Mouse (Mus musculus): ENCODE results near the gene Rcan1.

The Rcan1 gene

GRCm38 (mm10) chr16:92397745-92398573, 72.7 kb downstream of the Rcan1 start:
- DNase-seq = no peak

DNA sequence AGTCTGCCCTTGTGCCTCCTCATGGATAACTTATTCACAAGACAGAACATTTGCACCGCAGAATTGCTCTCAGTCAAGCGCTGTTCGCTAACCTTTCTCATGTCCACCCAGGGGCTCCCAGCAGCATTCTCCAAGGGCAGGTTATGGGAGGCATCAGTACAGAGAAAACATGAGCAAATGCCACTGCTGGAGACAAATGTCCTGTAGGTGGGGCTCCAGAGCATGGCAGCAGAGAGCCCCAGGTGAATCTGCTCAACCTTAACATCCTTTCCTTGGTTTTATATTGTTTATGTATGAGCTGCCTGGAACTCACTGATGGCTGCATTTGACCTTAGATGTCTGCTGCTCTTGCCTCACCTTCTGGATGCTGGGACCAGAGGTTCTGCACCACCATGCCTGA, 76.9 kb downstream of the Rcan1 start:
- no peak for DNase-seq

- DNase-seq = no peak
Observed at GRCm38 (mm10) chr16:92387692-92388091, 83.0 kb downstream of the Rcan1 start.

DNA sequence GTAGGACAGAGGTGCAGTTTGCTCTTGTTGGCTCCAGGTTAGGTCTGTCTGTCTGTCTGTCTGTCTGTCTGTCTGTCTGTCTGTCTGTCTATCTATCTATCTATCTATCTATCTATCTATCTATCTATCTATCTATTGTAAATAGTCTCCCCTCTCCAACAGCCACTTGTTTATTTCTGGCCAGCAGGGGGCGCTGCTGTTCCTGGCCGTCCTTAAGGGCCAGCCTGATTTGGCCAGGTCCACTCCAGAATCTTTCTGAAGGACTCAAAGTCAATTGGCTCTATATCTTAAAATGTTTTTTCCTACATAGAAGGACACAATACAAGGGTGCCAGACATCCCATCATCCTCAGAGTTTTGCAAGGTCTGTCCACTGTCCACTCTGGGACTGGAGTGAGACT, 85.6 kb downstream of the Rcan1 start:
- peak; percentile 36 for DNase-seq

GRCm38 (mm10) chr16:92383412-92383811, 87.3 kb downstream of the Rcan1 start:
- DNase-seq = no peak

DNA sequence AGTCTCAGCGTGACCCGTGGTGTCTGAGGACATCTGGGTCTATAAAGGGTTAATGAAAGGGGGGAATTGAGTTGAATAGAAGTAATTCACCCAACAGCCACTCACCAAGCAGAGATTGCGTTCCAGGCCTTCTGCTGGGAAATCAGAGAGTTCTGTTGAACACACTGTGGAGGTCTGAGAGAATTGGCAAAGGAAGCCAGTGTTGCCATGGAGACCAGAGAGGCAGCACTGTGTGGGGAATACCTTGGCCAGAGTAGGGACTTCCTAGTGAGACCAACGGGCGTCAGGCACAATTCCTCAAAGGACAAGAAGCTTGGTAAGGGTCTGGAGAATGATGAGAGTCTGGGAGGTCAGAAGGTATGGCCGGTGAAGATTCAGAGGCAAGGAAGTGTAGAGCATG, 88.2 kb downstream of the Rcan1 start:
- DNase-seq = no peak

- no peak for DNase-seq
Observed at GRCm38 (mm10) chr16:92381092-92381491, 89.6 kb downstream of the Rcan1 start.

- DNase-seq = no peak
Observed at GRCm38 (mm10) chr16:92376976-92377375, 93.7 kb downstream of the Rcan1 start.

DNA sequence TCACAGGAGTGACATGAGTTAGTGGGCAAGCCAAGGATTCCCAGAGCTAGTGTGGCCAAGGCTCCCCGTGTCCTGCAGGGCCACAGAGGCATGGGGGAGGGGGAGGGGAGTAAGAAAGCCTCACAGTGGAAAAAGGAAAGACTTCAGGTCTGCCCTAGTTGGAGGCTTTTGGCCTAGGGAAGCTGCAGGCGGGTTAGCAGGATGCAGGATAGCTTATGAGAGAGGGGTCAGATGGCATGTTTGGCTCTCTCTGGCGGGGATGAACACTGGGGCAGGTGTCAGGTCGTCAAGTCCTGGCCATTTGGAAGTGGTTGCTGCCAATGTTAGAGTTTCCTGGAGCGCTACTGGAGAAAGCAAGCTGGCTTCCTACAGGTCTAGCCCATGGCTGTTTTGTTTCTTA, 99.0 kb downstream of the Rcan1 start:
- DNase-seq = no peak

GRCm38 (mm10) chr16:92369260-92369659, 101.4 kb downstream of the Rcan1 start:
- no peak for DNase-seq

DNA sequence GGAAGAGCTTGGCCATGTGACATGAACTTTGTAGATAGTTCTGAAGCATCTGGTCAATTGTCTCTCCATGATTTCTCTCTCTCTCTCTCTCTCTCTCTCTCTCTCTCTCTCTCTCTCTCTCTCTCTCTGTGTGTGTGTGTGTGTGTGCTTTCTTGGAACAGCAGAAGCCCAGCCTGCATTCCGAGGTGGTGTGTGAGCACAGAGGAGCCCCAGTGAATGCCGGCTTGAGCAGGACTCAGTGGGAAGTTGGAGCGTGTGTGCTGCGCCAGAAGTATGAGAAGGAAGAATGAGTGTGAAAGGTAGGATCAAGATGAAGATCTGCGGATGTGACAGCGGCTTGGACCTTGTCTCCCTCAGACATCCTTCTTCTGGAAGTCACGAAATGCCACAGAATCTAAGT, 105.2 kb downstream of the Rcan1 start:
- no peak for DNase-seq

GRCm38 (mm10) chr16:92360711-92361110, 110.0 kb downstream of the Rcan1 start:
- DNase-seq = no peak

- DNase-seq = no peak
Observed at GRCm38 (mm10) chr16:92359229-92359628, 111.4 kb downstream of the Rcan1 start, which contains the start of gene Kcne1. TSS of gene Kcne1 (minus strand) at chr16:92359468.

- no peak for DNase-seq
Observed at GRCm38 (mm10) chr16:92358734-92359133, 111.9 kb downstream of the Rcan1 start.

DNA sequence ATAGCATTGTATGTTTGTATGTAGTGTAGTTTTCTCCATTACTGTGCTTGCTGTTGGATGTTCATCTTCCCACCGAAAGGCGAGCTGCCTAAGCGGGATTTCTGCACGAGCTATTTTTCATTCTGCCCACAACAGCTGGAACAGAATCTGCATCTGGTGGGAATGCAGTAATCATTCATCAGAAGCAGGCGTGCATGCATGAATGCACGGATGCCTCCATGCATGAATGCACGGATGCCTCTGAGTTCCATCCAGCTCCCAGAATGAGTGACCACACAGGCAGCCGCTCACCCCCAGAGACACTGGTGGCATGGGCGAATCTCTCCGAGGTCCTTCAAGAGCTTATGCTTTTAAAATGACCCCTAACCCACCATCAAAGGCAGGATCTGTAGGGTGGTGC, 113.1 kb downstream of the Rcan1 start:
- DNase-seq = no peak

DNA sequence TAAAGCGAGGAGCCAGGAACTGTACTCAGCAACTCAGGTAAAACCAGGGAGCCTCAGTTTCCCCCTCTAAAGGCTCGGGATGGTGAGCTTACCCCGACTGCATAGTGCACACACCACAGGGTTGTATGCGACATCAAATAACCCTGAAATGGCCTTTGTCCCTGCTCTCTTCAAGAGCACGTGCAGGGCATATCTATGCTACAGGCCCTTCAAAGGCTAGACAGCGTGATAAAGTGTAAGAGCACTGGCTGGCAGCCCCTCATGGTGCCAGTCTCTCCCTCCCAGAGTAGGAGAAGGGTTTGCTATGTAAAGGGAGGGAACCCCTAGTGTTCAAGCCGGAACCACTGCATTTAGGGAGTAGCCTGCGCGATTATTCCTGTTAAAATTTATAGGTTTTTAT, 113.6 kb downstream of the Rcan1 start:
- DNase-seq = no peak

DNA sequence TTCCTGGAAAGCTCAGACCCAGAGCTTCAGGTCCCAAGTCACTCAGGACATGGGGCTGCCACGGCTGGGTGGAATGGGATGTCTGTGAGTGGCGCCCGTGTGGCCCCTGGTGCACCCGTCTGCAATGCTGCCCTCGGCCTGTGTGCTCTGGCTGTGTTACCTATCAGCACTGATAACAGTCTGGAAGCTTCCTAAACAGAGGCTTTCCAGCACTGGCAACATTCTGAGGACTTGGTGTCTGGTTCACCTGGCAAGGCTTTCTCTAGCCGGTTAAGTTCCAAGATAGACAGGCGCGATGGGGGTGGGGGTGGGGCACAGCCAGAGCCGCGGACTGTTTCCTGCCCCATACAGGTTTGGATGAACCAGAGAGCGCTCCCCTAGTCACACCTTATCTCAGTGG, 114.7 kb downstream of the Rcan1 start:
- no peak for DNase-seq

DNA sequence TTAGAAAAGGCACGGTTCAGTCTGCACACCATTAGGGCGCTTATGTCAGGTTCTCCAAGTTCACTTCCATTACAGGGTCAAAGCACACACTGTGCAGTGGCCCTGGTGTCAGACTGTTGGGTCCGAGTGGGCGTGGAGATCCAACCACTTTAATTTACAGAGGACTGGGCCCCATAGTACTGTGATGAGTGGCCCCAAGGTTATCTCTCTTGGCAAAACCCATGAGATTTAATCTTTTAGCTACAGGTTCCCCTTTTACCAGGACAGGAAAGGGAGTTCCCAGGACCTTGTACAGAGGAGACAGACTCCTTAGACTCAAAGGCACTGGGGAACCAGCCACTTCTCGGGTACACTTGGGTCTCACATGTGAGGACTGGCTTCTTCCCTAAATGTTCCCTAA, 115.3 kb downstream of the Rcan1 start:
- no peak for DNase-seq

DNA sequence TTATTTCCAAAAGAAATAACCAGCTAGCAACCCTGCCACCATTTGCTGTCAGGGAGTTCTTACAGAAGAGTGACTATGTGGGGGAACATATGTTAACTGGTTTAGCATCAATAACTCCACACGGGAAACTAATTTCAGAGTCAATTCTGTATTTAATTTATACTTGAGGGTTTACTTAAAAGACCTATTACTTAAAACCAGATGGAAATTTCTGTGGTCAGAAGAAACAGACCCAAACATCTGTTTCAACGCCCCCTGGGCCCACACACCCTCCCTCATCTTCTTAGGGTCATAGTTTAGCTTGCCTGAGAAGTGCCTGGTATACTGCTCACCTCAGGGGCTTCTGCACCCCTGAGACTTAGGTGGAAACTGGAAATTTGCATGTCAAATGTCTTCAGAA, 116.8 kb downstream of the Rcan1 start:
- DNase-seq = no peak

GRCm38 (mm10) chr16:92353295-92353694, 117.4 kb downstream of the Rcan1 start:
- DNase-seq = no peak

DNA sequence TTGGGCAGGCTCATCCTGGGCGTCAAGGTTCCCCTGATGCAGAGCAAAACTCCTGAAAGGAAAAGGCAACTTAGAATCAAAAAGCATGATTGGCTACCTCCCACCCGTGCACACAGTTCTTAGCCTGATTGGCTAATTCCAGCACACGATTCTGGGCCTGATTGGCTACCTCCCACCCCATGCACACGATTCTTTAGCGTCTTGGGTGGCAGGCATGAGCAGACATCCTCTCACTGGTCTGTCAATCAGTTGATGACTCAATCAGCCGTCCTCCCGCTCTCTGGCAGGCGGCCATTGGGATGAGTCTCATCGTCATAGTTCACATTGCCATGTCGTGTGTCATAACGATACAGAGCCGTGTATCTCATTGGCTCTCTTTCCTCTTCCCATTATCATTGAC, 121.7 kb downstream of the Rcan1 start:
- DNase-seq = no peak

- DNase-seq = no peak
Observed at GRCm38 (mm10) chr16:92346297-92346916, 124.3 kb downstream of the Rcan1 start.

GRCm38 (mm10) chr16:92345177-92345576, 125.5 kb downstream of the Rcan1 start:
- DNase-seq = no peak
